Mouse (Mus musculus) myocyte (in vitro differentiated cells): ENCODE measurements around the gene Abcc1.

Experiments
- E2F4 ChIP-seq: IDR thresholded peaks from one replicate; pipeline ENCODE4 v1.6.1; 2011; ENCODE audit warnings: mild to moderate bottlenecking, control low read depth, moderate library complexity; ENCODE audit not compliant: insufficient read depth
- MYOG ChIP-seq, 3 experiments: IDR thresholded peaks; one replicate each; pipeline ENCODE4 v1.6.1; 2011; ENCODE audit warnings: control low read depth in 2 of 3, low read depth in 2 of 3, mild to moderate bottlenecking in 2 of 3; ENCODE audit not compliant: insufficient read length in 2 of 3, control insufficient read depth in 1 of 3, insufficient read depth in 1 of 3
- POLR2A ChIP-seq: IDR thresholded peaks from one replicate; pipeline ENCODE4 v1.6.1; 2011; ENCODE audit warnings: low read depth, mild to moderate bottlenecking, control low read depth, moderate library complexity; ENCODE audit not compliant: insufficient read length
- POLR2AphosphoS2 ChIP-seq: IDR thresholded peaks from one replicate; pipeline ENCODE4 v1.6.1; 2011; ENCODE audit warnings: low read depth, control low read depth; ENCODE audit not compliant: insufficient read length
- TCF3 ChIP-seq: IDR thresholded peaks from one replicate; pipeline ENCODE4 v1.6.1; 2011; ENCODE audit warnings: low read depth, control low read depth; ENCODE audit not compliant: insufficient read length

DNA sequence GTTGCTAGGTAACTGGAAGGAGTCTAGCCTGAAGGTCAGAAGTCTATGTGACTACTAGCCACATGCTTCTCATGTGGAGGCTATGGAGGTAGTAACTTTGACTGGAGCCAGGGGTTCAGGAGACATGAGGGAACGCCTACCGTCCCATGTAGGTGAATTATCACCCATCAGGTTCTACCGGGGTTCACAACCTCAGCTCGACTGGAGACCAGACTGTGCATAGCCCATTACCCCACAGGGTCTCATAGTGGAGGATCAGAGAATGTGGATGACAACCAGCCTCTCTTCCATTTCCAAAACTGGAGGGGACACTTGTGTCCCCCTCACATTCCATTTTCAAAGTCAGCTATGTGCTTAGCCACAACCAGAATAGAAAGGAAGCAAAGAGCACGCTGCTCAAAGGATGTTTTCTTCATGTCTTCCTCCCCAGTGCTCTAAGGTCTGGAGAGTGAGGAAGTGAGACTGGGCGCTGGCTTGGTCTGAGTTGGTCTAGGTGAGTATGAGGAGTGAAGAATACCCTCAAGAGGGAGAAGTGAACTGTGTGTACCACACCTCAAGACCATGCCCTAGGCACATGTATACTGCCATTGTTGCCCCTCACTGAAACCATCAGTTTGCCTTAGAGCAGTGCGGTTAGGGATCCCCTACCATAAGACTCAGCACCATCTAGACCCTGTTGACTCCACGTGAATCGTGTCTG is 115.5 kb downstream of the Abcc1 start:
- TF ChIP-seq E2F4 = no peak
- no peak for TF ChIP-seq MYOG (IDR thresholded peaks at IDR 0.05; ENCODE audit: control insufficient read depth in 1 of 3, insufficient read depth in 1 of 3, insufficient read length in 2 of 3, low read depth in 2 of 3)
- TF ChIP-seq POLR2AphosphoS2 = no peak
- TF ChIP-seq TCF3 = no peak
- no peak for TF ChIP-seq POLR2A
